Mouse (Mus musculus) bone marrow macrophage, adult 2 months (primary cell): ENCODE measurements around the gene Ntng1. TPM values are rescaled to one million over a fixed set of nuclear protein-coding genes. Genes with fewer than 3 reads are reported as not detected.

ENCODE experiments used
- H3K27ac ChIP-seq: 2 replicates; pipeline ENCODE4 v1.5.1; 2012; ENCODE audit warnings: low read depth, low read length; ENCODE audit not compliant: insufficient read depth
- H3K4me1 ChIP-seq: 2 replicates; pipeline ENCODE4 v1.6.1; 2012; ENCODE audit warnings: low read length; ENCODE audit not compliant: control insufficient read depth, insufficient read depth
- H3K4me3 ChIP-seq: 2 replicates; pipeline ENCODE4 v1.5.1; 2012; ENCODE audit warnings: mild to moderate bottlenecking, low read length, moderate library complexity; ENCODE audit not compliant: insufficient read depth
- CTCF ChIP-seq: IDR thresholded peaks from 2 replicates; pipeline ENCODE4 v1.5.1; 2012; ENCODE audit warnings: low read depth, mild to moderate bottlenecking, low read length, moderate library complexity
- POLR2A ChIP-seq: IDR thresholded peaks from 2 replicates; pipeline ENCODE4 v1.6.1; 2012; ENCODE audit warnings: mild to moderate bottlenecking, low read depth, low read length, borderline replicate concordance
- polyA plus RNA-seq: library from polyadenylated mRNA; stranded (reverse); fragments of >200 nt; gene quantifications from 2 replicates; pipeline ENCODE4 v1.2.4, GENCODE M21; 2012; ENCODE audit not compliant: missing spikeins, insufficient read depth, insufficient read length

The Ntng1 gene
- polyA plus RNA-seq, 1 experiment: not detected

GRCm38 (mm10) chr3:109740466-109741102, 403.2 kb downstream of the Ntng1 start:
- Histone ChIP-seq H3K4me3 (no peak overlapping the region), H3K27ac (no peak overlapping the region), H3K4me1 (peaks cover 5% of the 10 kb centered on the region)
- TF ChIP-seq POLR2A (no peak), CTCF (no peak)

GRCm38 (mm10) chr3:109732327-109733182, 411.3 kb downstream of the Ntng1 start:
- Histone ChIP-seq H3K4me3 (no peak overlapping the region), H3K4me1 (no peaks in the 10 kb centered on the region), H3K27ac (no peak overlapping the region)
- TF ChIP-seq CTCF (no peak), POLR2A (no peak)

- Histone ChIP-seq H3K27ac (no peak overlapping the region), H3K4me1 (no peaks in the 10 kb centered on the region), H3K4me3 (no peak overlapping the region)
- TF ChIP-seq CTCF: no peak
- no peak for TF ChIP-seq POLR2A
Measured at GRCm38 (mm10) chr3:109731592-109732230, 412.1 kb downstream of the Ntng1 start.

Other genes with a start within 250 kb of the Ntng1 start
- gene Prmt6, start 107.0 kb upstream of the Ntng1 start, polyA plus RNA-seq: 6.2 TPM in 2 replicates